Mouse (Mus musculus): ENCODE measurements around the gene Pbx1. TPM values are rescaled to one million over a fixed set of nuclear protein-coding genes. Genes with fewer than 3 reads are reported as not detected.
A peak's percentile ranks its signal among the peaks of the same experiment; 100 is the strongest.

Gene Pbx1
- polyA plus RNA-seq, 1 experiment from 2014 or later = 27.5 TPM

DNA sequence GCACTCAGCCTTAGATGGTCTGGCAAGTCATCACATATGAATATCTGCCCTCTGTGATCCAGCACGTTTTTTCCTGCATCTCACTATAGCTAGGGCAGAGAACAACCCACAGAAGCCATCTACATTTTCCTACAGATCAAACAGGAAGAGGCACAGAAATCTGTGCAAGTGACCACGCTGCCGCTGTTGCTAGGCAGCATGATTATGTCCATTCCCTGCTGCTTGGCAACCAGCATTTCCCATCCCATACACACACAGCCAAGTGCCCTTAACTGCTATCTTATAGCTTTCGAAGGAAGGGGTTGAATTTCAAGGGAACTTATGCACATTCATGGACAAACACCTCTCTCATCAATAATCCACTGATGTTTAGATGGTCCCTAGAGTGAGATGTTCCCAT, 77.1 kb downstream of the Pbx1 start:
- no peak for ATAC-seq

DNA sequence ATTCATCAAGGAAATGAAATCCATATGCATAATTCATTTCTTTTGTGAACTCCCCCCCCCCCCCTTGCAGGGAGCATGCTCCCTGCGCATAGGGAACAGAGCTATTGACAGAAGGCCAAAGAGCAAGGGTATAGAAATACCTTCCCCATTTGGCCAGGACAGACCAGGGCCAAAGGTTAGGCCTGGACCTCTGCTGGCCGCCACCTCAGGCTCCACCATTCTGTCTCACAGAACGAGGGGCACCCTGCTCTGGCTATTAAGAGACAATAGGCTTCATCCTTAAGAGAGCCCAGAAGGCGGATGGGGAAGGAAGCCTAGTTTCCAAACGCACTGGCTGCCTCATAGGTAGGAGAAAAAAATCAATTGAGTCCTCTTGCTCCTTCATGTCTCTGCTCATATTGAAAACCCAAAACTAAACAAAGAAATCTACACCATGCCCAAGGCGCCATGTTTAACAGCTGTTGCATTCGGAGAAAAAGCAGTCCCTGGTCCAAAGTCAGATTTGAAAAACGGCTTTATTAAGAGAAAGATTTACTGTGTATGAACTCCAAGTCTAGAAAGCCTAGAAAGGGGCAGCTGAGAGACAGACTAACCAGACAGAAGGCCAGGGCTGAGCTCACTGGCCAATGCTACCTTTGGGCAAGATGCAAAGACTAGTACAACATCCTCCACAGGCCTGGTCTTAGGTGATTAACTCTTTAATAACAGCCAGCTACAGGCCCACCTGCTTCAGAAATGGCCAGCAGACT, 83.9 kb downstream of the Pbx1 start:
- Histone ChIP-seq H3K4me3 (replicated peaks) (no peak overlapping the region), H3K4me2 (replicated peaks) (no peak overlapping the region), H3K9me3 (no peaks in the 10 kb centered on the region), H3K4me1 (replicated peaks) (peaks cover 7% of the 10 kb centered on the region; the same call in 1 of the 2 replicates), H3K27ac (no peak overlapping the region), H3K9ac (no peak overlapping the region), H3K36me3 (no peaks in the 10 kb centered on the region), H3K27me3 (replicated peaks) (no peaks in the 10 kb centered on the region)
- 77% methylated on average over 8 of the region's 8 CpGs for WGBS
- no peak for ATAC-seq

More for the DNA sequence above, 77.1 kb downstream of the Pbx1 start:
- no peak overlapping the region for H3K4me3 ChIP-seq (replicated peaks)
- H3K27ac ChIP-seq = no peak overlapping the region
- H3K9me3 ChIP-seq = no peaks in the 10 kb centered on the region
- no peaks in the 10 kb centered on the region for H3K27me3 ChIP-seq (replicated peaks)
- no peak overlapping the region for H3K9ac ChIP-seq
- peaks cover 15% of the 10 kb centered on the region for H3K4me1 ChIP-seq (replicated peaks)
- H3K4me2 ChIP-seq (replicated peaks) = no peak overlapping the region
- H3K36me3 ChIP-seq = no peaks in the 10 kb centered on the region
- 18% methylated on average over 4 of the region's 4 CpGs for WGBS

DNA sequence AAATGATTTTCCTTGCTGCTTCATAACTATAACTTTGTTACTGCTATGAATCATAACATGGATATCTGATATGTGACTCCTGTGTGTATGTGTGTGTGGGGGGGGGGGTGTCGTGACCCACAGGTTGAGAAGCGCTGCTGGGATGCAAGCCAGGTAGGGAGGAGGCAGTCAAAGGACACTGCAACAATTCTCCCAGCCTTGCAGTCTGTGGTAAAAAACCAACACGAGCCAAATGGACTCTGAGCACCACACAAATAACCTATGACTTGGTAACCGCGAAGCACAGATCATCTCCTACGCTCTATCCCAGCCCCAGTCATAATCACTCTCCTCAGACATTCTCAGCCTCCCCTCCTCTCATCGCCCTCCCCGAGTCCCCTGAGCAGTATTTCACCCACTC, 87.2 kb downstream of the Pbx1 start:
- H3K4me2 ChIP-seq (replicated peaks) = no peak overlapping the region
- 64% methylated on average over 8 of the region's 8 CpGs for WGBS
- no peak overlapping the region for H3K4me3 ChIP-seq (replicated peaks)
- peaks cover 13% of the 10 kb centered on the region; the same call in 1 of the 2 replicates for H3K4me1 ChIP-seq (replicated peaks)
- no peak for ATAC-seq
- no peaks in the 10 kb centered on the region for H3K27me3 ChIP-seq (replicated peaks)
- H3K27ac ChIP-seq = no peak overlapping the region
- no peaks in the 10 kb centered on the region for H3K9me3 ChIP-seq
- no peak overlapping the region for H3K9ac ChIP-seq
- no peaks in the 10 kb centered on the region for H3K36me3 ChIP-seq

DNA sequence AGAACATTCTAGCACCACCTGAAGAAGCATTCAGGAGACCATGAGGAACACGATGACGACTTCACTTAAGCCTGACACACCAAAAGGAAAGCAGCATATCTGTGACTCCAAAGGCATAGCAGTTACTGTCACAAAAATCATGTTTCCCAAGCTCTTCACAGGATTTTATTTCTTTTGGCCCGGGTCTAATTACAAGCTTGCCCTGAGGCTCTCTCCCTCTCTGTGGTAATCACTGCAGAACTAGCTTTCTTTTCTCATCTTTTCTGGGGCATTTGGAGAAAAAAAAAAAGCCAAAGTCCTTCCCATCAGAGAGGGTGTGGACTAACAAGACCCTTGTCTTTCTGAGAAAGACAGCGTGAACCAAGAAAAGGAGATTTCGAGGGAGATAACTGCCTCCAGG, 87.8 kb downstream of the Pbx1 start:
- no peak for ATAC-seq
- Histone ChIP-seq H3K27me3 (replicated peaks) (no peaks in the 10 kb centered on the region), H3K27ac (no peak overlapping the region), H3K4me3 (replicated peaks) (no peak overlapping the region), H3K4me1 (replicated peaks) (peaks cover 13% of the 10 kb centered on the region; the same call in 1 of the 2 replicates), H3K9ac (no peak overlapping the region), H3K9me3 (no peaks in the 10 kb centered on the region), H3K4me2 (replicated peaks) (no peak overlapping the region), H3K36me3 (no peaks in the 10 kb centered on the region)
- WGBS = 86% methylated on average over 5 of the region's 5 CpGs

DNA sequence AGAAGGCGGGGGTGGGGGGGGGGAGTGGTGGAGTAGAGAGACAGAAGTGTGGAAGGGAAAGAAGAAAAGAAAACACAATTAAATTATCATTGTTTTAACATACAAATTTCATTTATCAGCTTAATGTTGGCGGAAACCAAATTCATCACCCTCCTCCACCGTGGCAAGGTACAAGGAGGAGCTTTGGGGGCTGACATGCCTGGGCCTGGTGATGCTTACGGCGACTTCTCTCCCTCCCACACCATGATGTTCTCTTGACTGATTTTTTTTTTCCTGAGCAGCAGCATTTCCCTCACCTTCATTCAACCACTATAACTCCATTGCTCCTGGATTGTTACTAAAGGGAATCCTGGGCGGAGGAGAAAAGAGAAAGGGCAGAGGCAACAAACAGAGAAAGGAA, 89.8 kb downstream of the Pbx1 start:
- no peak overlapping the region for H3K4me3 ChIP-seq (replicated peaks)
- H3K4me2 ChIP-seq (replicated peaks) = no peak overlapping the region
- WGBS = 64% methylated on average over 6 of the region's 6 CpGs
- H3K4me1 ChIP-seq (replicated peaks) = peaks cover 16% of the 10 kb centered on the region; the same call in 1 of the 2 replicates
- no peaks in the 10 kb centered on the region for H3K27me3 ChIP-seq (replicated peaks)
- no peak overlapping the region for H3K9ac ChIP-seq
- H3K9me3 ChIP-seq = no peaks in the 10 kb centered on the region
- H3K27ac ChIP-seq = no peak overlapping the region
- ATAC-seq = no peak
- H3K36me3 ChIP-seq = no peaks in the 10 kb centered on the region

DNA sequence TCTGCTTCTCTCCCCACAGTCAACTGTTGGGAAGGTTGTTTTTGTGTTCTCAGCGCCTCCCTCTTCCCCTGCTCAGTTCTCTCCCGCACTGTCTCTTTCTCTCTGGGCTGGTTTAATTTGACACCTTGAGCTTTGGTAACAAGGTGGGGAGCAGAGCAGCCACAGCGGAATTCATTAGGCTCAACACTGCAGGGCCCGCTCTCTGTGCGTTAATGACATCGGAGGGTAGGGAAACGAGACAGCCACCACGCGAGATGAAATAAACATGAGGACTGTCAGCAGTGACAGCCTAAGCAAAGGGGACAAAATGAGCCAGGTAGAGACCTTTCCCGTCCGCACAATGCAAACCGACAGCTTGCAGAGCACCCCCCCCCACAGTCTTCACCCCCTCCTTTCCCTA, 90.2 kb downstream of the Pbx1 start:
- Histone ChIP-seq H3K9me3 (no peaks in the 10 kb centered on the region), H3K27ac (no peak overlapping the region), H3K36me3 (no peaks in the 10 kb centered on the region), H3K4me3 (replicated peaks) (no peak overlapping the region), H3K27me3 (replicated peaks) (no peaks in the 10 kb centered on the region), H3K9ac (no peak overlapping the region), H3K4me2 (replicated peaks) (no peak overlapping the region), H3K4me1 (replicated peaks) (peaks cover 16% of the 10 kb centered on the region; the same call in 1 of the 2 replicates)
- ATAC-seq = no peak
- WGBS = 48% methylated on average over 12 of the region's 12 CpGs

DNA sequence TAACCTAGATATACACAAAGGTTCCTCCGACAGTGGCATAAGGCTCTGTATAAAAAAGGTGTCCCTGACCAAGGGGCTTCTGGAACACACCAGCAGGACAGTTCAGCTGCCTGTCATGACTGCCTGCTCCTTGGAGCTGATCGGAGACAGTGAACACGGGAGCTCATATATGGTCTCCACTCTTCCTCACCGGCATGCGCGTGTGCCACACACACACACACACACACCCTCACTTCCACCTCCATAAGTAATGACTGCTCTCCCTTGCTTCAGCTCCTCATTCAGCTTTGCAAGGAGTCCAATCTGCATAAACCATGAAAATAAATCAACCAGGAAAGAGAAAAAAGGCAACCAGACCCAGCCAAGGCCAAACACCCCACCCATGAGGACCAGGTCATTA, 90.7 kb downstream of the Pbx1 start:
- Histone ChIP-seq H3K36me3 (no peaks in the 10 kb centered on the region), H3K27ac (no peak overlapping the region), H3K4me3 (replicated peaks) (no peak overlapping the region), H3K27me3 (replicated peaks) (no peaks in the 10 kb centered on the region), H3K9me3 (no peaks in the 10 kb centered on the region), H3K9ac (no peak overlapping the region), H3K4me2 (replicated peaks) (no peak overlapping the region), H3K4me1 (replicated peaks) (peaks cover 16% of the 10 kb centered on the region; the same call in 1 of the 2 replicates)
- no peak for ATAC-seq
- WGBS = 73% methylated on average over 6 of the region's 6 CpGs

DNA sequence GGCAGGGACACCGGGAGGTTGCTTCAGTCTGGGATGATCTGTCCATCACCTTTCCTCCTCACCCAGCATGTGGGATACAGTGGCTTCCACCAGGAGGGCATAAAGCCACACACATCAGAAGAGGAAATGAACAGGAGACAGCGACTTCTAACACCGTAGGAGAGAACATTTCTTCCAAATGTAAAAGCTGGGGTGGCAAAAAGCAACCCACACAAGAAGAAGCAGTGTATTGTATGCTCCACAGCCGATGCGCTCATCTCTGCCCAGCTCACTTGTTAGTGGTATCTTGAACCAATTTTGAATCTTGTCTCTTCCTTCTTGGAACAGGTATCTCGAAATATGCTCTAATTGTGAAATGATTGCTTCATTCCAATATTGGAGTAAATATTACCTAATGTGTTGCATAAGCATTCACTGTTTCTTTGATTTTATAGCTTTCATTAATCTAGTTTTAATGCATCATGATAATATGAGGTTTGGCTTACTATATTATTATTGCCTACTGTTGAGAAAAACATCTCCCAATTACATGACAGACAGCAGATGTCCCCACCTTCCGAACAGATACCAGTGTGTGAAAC, 95.7 kb downstream of the Pbx1 start:
- Histone ChIP-seq H3K9me3 (no peaks in the 10 kb centered on the region), H3K4me2 (replicated peaks) (no peak overlapping the region), H3K4me3 (replicated peaks) (no peak overlapping the region), H3K9ac (no peak overlapping the region), H3K4me1 (replicated peaks) (0 out of 2 replicates have a peak, but pooled peaks cover 4% of the 10 kb centered on the region), H3K36me3 (no peaks in the 10 kb centered on the region), H3K27me3 (replicated peaks) (no peaks in the 10 kb centered on the region), H3K27ac (no peak overlapping the region)
- no peak for ATAC-seq
- 82% methylated on average over 7 of the region's 7 CpGs for WGBS

DNA sequence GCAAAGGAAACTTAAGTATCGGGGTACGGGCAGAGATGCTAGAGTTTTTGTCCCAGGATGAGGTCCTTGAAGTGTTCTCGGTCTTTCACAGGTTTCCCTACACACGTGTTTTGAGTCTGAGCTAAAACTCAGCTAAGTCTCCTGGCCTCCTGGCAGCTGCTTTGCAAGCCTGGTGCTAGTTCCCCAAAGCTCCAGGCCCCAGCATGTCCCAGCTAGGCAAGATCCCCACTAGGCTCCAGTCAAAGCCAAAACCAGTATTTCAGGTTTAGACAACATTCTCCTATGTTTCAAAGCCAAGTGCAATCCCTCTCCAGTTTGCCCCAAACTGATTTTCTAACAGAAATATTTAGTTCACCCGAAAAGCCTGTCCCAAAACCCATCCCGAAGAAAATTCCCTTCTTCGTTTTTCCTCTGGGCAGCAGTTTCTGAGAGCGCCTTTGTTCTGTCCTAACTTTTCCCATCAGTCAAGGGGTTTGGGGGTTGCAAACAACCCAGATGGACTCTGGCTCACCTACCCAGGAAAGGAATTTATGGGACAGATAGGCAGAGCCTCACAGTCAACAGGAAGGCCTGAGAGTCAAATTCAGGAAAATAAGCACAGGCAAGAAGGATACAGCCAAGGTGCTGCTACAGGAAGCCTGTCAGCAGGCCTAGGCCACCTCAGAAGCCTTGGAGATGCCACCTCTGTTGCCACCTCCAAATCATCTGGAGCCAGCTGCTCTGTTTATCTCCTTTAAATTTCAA, 97.1 kb downstream of the Pbx1 start:
- Histone ChIP-seq H3K4me2 (replicated peaks) (no peak overlapping the region), H3K9me3 (no peaks in the 10 kb centered on the region), H3K27me3 (replicated peaks) (no peaks in the 10 kb centered on the region), H3K9ac (no peak overlapping the region), H3K36me3 (no peaks in the 10 kb centered on the region), H3K4me1 (replicated peaks) (0 out of 2 replicates have a peak, but pooled peaks cover 4% of the 10 kb centered on the region), H3K27ac (no peak overlapping the region), H3K4me3 (replicated peaks) (no peak overlapping the region)
- peak; percentile 79 for ATAC-seq
- WGBS = 78% methylated on average over 8 of the region's 8 CpGs

DNA sequence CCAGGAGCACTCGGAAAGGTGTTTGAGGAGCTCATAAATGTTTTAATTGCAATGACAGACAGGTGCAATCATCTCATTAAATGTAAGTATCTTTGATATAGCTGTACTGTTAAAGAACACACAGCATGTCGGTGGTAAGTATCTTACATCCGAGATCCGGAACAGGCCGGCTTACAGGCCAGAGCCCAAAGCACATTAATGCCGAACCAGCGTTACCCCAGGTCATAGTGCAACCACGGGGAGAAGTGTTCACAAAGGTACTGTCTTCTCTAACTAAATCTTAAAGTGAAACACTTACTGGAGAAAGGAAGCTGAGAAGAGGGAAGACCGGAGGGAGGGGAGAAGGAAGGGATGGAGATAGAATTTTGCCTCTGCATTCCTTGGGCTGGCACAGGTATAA, 100.0 kb downstream of the Pbx1 start:
- 88% methylated on average over 9 of the region's 9 CpGs for WGBS

DNA sequence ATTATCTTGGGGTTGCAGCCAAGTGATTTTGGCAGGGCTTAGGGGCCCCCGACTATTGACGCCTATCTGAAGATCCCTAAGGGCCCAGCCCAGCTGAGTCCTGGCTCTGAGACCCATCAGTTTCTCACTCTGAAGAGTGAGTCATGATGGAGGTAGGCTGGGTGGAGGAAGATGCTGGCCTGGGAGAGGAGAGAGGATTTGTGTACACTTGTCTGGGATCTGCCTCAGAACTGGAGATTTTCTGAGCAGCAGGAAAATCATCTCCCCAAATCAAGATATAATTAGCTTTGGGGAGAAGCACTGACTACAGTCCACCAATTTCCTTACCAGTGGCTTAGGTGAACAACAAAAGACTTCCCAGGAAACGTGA, 103.8 kb downstream of the Pbx1 start:
- H3K36me3 ChIP-seq = no peaks in the 10 kb centered on the region
- no peak overlapping the region for H3K4me3 ChIP-seq (replicated peaks)
- no peak overlapping the region for H3K4me2 ChIP-seq (replicated peaks)
- no peak for ATAC-seq
- no peak overlapping the region for H3K9ac ChIP-seq
- WGBS = 66% methylated on average over 3 of the region's 3 CpGs
- no peak overlapping the region for H3K27ac ChIP-seq
- H3K4me1 ChIP-seq (replicated peaks) = peaks cover 9% of the 10 kb centered on the region; the same call in 1 of the 2 replicates
- H3K27me3 ChIP-seq (replicated peaks) = no peaks in the 10 kb centered on the region
- H3K9me3 ChIP-seq = no peaks in the 10 kb centered on the region

More for the DNA sequence above, 100.0 kb downstream of the Pbx1 start:
- Histone ChIP-seq H3K27me3 (replicated peaks) (no peaks in the 10 kb centered on the region), H3K27ac (no peak overlapping the region), H3K9me3 (no peaks in the 10 kb centered on the region), H3K36me3 (no peaks in the 10 kb centered on the region), H3K4me3 (replicated peaks) (no peak overlapping the region), H3K4me1 (replicated peaks) (peaks cover 3% of the 10 kb centered on the region; the same call in 1 of the 2 replicates), H3K4me2 (replicated peaks) (no peak overlapping the region), H3K9ac (no peak overlapping the region)
- ATAC-seq = no peak

DNA sequence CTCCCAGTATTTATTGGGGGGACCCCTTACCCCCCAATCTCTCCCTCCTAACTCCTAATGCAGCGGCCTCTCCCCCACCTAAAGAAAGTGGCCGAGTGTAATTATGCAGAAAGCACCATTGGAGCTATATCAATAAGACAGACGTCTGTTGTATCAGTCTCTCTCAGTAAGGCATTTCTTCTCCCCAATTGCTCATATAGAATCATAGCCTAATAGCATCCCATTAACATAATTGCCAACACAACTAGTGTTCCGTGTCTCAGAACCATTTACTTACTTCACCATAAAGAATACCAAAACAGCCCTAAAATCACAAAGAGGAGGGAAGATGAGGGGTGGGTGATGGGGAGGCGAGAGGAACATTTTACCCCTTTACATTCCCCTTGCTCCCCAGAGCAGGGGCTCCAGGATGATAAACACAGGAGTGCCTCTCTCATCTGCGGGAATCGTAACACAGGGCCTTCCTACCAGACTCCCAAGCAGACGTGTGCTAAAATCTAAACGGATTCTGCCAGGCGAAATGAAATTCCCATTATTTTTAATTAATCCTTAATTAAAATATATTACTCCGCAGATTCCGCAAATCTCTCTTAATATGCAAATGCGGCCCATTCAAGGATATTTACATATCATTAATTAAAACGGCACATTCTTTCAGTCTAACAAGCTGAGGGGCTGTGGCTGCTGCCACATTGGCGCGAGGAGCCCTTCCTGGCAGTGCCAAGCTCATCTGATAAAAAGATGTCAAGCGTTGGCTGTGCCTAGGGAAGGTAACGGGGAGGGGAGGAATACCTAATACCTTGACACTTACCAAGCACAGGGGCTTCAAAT, 104.5 kb downstream of the Pbx1 start:
- H3K9ac ChIP-seq = no peak overlapping the region
- peaks cover 9% of the 10 kb centered on the region; the same call in 1 of the 2 replicates for H3K4me1 ChIP-seq (replicated peaks)
- H3K4me2 ChIP-seq (replicated peaks) = no peak overlapping the region
- H3K36me3 ChIP-seq = no peaks in the 10 kb centered on the region
- no peaks in the 10 kb centered on the region for H3K27me3 ChIP-seq (replicated peaks)
- no peaks in the 10 kb centered on the region for H3K9me3 ChIP-seq
- no peak for ATAC-seq
- WGBS = 84% methylated on average over 18 of the region's 18 CpGs
- no peak overlapping the region for H3K27ac ChIP-seq
- H3K4me3 ChIP-seq (replicated peaks) = no peak overlapping the region

All from intestine, embryonic 15.5 days (tissue).